Mouse (Mus musculus) MEL (cell line): ENCODE data around the gene Gabbr1. TPM values are rescaled to one million over a fixed set of nuclear protein-coding genes. Genes with fewer than 3 reads are reported as not detected.

ENCODE experiments used
- DNase-seq: peaks from one replicate; pipeline ENCODE4 v3.0.0; 2011; ENCODE audit warnings: low read depth, low spot score
- H3K27ac ChIP-seq: 2 replicates; pipeline ENCODE4 v1.5.1; 2012; ENCODE audit warnings: low read depth, mild to moderate bottlenecking, control low read depth, low read length, moderate library complexity; ENCODE audit not compliant: control insufficient read depth
- H3K27me3 ChIP-seq, 2 experiments: fragments of 150-350 bp in 1 of 2; sonication (generic) in 1 of 2; 2 replicates each; pipeline ENCODE4 v1.6.1; 2012; ENCODE audit warnings: low read length in 2 of 2, mild to moderate bottlenecking in 2 of 2, improper control_type of control experiment in 1 of 2, moderate library complexity in 1 of 2; ENCODE audit not compliant: insufficient read depth in 2 of 2, control insufficient read depth in 1 of 2
- H3K36me3 ChIP-seq, 2 experiments: 2 replicates each; pipeline ENCODE4 v1.6.1; 2012 to 2014; ENCODE audit warnings: low read length in 2 of 2, improper control_type of control experiment in 1 of 2, inconsistent platforms in 1 of 2, mild to moderate bottlenecking in 1 of 2; ENCODE audit not compliant: insufficient read depth in 2 of 2, control insufficient read depth in 1 of 2
- H3K4me1 ChIP-seq, 2 experiments: fragments of 150-350 bp in 1 of 2; sonication (generic) in 1 of 2; 2 replicates each; pipeline ENCODE4 v1.6.1; 2012; ENCODE audit warnings: low read length in 2 of 2, improper control_type of control experiment in 1 of 2, mild to moderate bottlenecking in 1 of 2; ENCODE audit not compliant: insufficient read depth in 2 of 2, control insufficient read depth in 1 of 2
- H3K4me3 ChIP-seq, 2 experiments: fragments of 150-350 bp in 1 of 2; sonication (generic) in 1 of 2; 2 replicates each; pipeline ENCODE4 v1.5.1; 2012; ENCODE audit warnings: low read depth in 2 of 2, low read length in 2 of 2, mild to moderate bottlenecking in 2 of 2, moderate library complexity in 2 of 2, control low read depth in 1 of 2, improper control_type of control experiment in 1 of 2; ENCODE audit not compliant: control insufficient read depth in 1 of 2, insufficient read depth in 1 of 2
- H3K79me2 ChIP-seq: 2 replicates; pipeline ENCODE4 v1.6.1; 2012; ENCODE audit warnings: mild to moderate bottlenecking, low read length, moderate library complexity; ENCODE audit not compliant: control insufficient read depth, poor library complexity, insufficient read depth
- H3K9ac ChIP-seq: 2 replicates; pipeline ENCODE4 v1.6.1; 2012; ENCODE audit warnings: low read depth, mild to moderate bottlenecking, control low read depth, low read length, moderate library complexity; ENCODE audit not compliant: control insufficient read depth, poor library complexity, severe bottlenecking
- H3K9me3 ChIP-seq: fragments of 150-350 bp; sonication (generic); replicated peaks from 2 replicates; pipeline ENCODE4 v1.6.1; 2012; ENCODE audit warnings: mild to moderate bottlenecking, low read length, improper control_type of control experiment, moderate library complexity; ENCODE audit not compliant: insufficient read depth
- BHLHE40 ChIP-seq: IDR thresholded peaks from 2 replicates; pipeline ENCODE4 v1.6.1; 2012; ENCODE audit warnings: low read depth, mild to moderate bottlenecking, inconsistent platforms, low read length, improper control_type of control experiment, borderline replicate concordance
- CHD1 ChIP-seq: IDR thresholded peaks from 2 replicates; pipeline ENCODE4 v1.6.1; 2012; ENCODE audit warnings: low read depth, mild to moderate bottlenecking, inconsistent platforms, low read length, improper control_type of control experiment
- CHD2 ChIP-seq: IDR thresholded peaks from 2 replicates; pipeline ENCODE4 v1.6.1; 2011; ENCODE audit warnings: low read length, improper control_type of control experiment
- CTCF ChIP-seq, 3 experiments: IDR thresholded peaks in 2 of 3; conservative IDR thresholded peaks in 1 of 3; 2 replicates each; pipeline ENCODE4 v1.5.1; 2011 to 2012; ENCODE audit warnings: low read length in 3 of 3, low read depth in 2 of 3, mild to moderate bottlenecking in 2 of 3, improper control_type of control experiment in 1 of 3, inconsistent platforms in 1 of 3, mixed read lengths in 1 of 3, moderate library complexity in 1 of 3; ENCODE audit not compliant: control insufficient read depth in 1 of 3, insufficient read depth in 1 of 3, poor library complexity in 1 of 3, severe bottlenecking in 1 of 3
- ELF1 ChIP-seq: IDR thresholded peaks from 2 replicates; pipeline ENCODE4 v1.6.1; 2014; ENCODE audit warnings: low read depth, mild to moderate bottlenecking, inconsistent platforms, low read length, improper control_type of control experiment, moderate library complexity
- EP300 ChIP-seq, 2 experiments: IDR thresholded peaks; 2 replicates each; pipeline ENCODE4 v1.6.1; 2011; ENCODE audit warnings: improper control_type of control experiment in 2 of 2, low read length in 2 of 2, low read depth in 1 of 2, mild to moderate bottlenecking in 1 of 2
- JUND ChIP-seq: IDR thresholded peaks from 2 replicates; pipeline ENCODE4 v1.6.1; 2011; ENCODE audit warnings: low read depth, mild to moderate bottlenecking, improper control_type of control experiment, low read length
- MYB ChIP-seq: IDR thresholded peaks from 2 replicates; pipeline ENCODE4 v1.6.1; 2011; ENCODE audit warnings: mild to moderate bottlenecking, low read depth, low read length, improper control_type of control experiment
- MYC ChIP-seq: IDR thresholded peaks from 2 replicates; pipeline ENCODE4 v1.6.1; 2011; ENCODE audit warnings: low read depth, mild to moderate bottlenecking, low read length, improper control_type of control experiment, moderate library complexity
- NELFE ChIP-seq: IDR thresholded peaks from 2 replicates; pipeline ENCODE4 v1.6.1; 2011; ENCODE audit warnings: low read depth, low read length, improper control_type of control experiment
- NRF1 ChIP-seq: IDR thresholded peaks from 2 replicates; pipeline ENCODE4 v1.6.1; 2014; ENCODE audit warnings: low read depth, mild to moderate bottlenecking, inconsistent platforms, low read length, improper control_type of control experiment, moderate library complexity; ENCODE audit not compliant: poor library complexity, insufficient read depth, severe bottlenecking
- POLR2AphosphoS2 ChIP-seq: IDR thresholded peaks from 2 replicates; pipeline ENCODE4 v1.6.1; 2011; ENCODE audit warnings: low read length, improper control_type of control experiment
- RAD21 ChIP-seq: IDR thresholded peaks from 2 replicates; pipeline ENCODE4 v1.6.1; 2011; ENCODE audit warnings: mild to moderate bottlenecking, low read depth, low read length, improper control_type of control experiment
- USF1 ChIP-seq: IDR thresholded peaks from 2 replicates; pipeline ENCODE4 v1.6.1; 2014; ENCODE audit warnings: low read depth, mild to moderate bottlenecking, inconsistent platforms, low read length, improper control_type of control experiment, moderate library complexity
- ZC3H11A ChIP-seq: IDR thresholded peaks from 2 replicates; pipeline ENCODE4 v1.6.1; 2012; ENCODE audit warnings: low read depth, mild to moderate bottlenecking, inconsistent platforms, low read length, improper control_type of control experiment
- polyA plus RNA-seq, 2 experiments: library from polyadenylated mRNA; stranded (reverse) in 1 of 2; unstranded in 1 of 2; fragments of >175 nt in 1 of 2; fragments of >200 nt in 1 of 2; gene quantifications; 2 replicates each; pipeline versions ENCODE4 v1.2.1 to v1.2.4; 2012; ENCODE audit warnings: low replicate concordance in 2 of 2, low read depth in 1 of 2; ENCODE audit not compliant: insufficient read length in 2 of 2, insufficient read depth in 1 of 2, missing spikeins in 1 of 2
- total RNA-seq: library from RNA; depleted of rRNA; stranded (reverse); fragments of 300-350 nt; gene quantifications from 2 replicates; pipeline ENCODE4 v1.2.3, GENCODE M21; 2012

Gene Gabbr1
- total and polyA plus RNA-seq, 3 experiments, result 2.2 to 14.6 TPM; not detected in 1

DNA sequence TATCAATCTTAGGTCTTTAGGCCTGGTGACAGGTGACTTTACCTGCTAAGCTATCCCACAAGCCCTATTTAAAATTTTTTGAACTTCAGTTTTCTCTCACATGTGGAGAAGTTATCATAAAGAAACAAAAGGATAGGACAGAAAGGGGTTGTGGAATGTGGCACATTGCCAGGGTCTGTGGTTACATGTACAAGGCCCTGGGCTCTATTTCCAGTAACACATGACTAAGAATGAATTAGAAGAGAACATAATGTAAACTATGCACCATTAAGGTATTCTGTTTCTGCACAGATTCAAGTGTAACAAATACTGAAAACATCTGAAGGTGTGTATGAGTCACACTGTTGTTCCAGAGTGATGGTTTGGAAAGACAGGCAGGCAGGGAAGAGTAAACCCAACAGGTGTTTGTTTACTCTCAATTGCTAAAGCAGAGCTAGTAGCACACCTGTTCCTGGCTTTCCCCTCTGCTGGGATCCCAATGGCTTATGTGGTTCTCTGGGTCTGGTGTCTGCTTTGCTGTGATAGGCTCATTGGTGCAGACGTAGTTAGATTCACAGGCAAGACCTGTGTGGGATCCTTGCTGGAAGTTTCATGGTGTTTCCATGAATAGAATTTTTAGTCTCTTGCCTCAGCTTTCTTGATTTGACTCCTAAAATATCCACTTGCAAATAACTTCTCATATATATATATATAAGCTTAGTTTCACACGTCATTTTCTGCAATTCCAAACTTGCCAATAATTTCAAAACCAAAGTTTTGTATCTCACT lies 6.5 kb upstream of the Gabbr1 start:
- Histone ChIP-seq H3K79me2 (no peaks in the 10 kb centered on the region), H3K9me3 (no peaks in the 10 kb centered on the region), H3K27me3 (no peaks in the 10 kb centered on the region), H3K4me1 (0 out of 4 replicates have a peak, but pooled peaks cover 0 to 3% of the 10 kb centered on the region in 2 experiments), H3K27ac (no peak overlapping the region), H3K4me3 (no peak overlapping the region)
- peak; percentile 68 for DNase-seq
- 0 out of 4 replicates have a peak, but pooled peaks of 1 of the 2 experiments have one; percentile 11 for TF ChIP-seq EP300 (IDR thresholded peaks at IDR 0.05; ENCODE audit: low read depth in 1 of 2, low read length in 2 of 2)
- no peak for TF ChIP-seq NRF1
- TF ChIP-seq, all 39 proteins: peak for 1
- H3K9ac ChIP-seq, result no peak overlapping the region
- no peaks in the 10 kb centered on the region; a peak in 1 of 4 replicates for H3K36me3 ChIP-seq

DNA sequence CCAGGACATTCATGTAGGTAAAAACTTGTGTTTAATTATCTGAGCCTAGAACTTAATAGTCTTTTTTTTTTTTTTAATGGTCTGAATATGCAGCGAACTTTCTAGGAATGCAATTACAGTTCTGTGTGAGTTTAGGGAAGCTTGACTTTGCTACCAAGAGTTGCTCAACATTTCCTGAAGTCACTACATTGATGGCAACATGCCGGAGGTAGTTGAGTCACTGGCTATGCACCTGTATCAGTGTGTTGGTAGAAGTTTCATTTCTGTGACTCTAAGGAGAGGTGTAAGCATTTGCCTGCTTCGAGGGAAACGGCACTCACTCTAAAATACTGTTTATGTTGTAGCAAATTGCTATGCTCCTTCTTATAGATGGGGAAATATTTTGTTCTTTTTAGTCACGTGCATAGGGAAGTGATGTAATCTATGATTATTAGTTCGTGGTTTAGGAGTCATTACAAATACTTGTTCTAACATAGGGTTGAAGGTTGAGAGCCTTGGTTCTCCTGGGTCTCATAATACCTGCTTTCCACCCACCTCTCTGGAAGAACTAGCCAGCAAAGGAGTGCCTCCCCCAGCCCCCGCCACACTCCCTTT lies 1.0 kb upstream of the Gabbr1 start:
- H3K27me3 ChIP-seq, result no peaks in the 10 kb centered on the region
- H3K27ac ChIP-seq, result no peak overlapping the region
- H3K9me3 ChIP-seq, result no peaks in the 10 kb centered on the region
- peak overlapping the region; percentile 44 to 98 for H3K4me3 ChIP-seq
- peaks cover 2% of the 10 kb centered on the region in 2 experiments; a peak in 1 of 4 replicates for H3K4me1 ChIP-seq
- H3K36me3 ChIP-seq, result peaks cover 0 to 7% of the 10 kb centered on the region in 2 experiments; a peak in 2 of 4 replicates
- DNase-seq, result peak; percentile 25
- H3K9ac ChIP-seq, result peak overlapping the region; percentile 26
- peaks cover 1% of the 10 kb centered on the region for H3K79me2 ChIP-seq
- no peak for TF ChIP-seq MYB
- peak; percentile 65; the same call in 1 of the 2 replicates for TF ChIP-seq USF1
- TF ChIP-seq CHD2, result no peak
- TF ChIP-seq CTCF (IDR thresholded peaks at IDR 0.05 in 2 of 3, conservative IDR thresholded peaks at IDR 0.05 in 1 of 3; ENCODE audit: control insufficient read depth in 1 of 3, insufficient read depth in 1 of 3, low read depth in 2 of 3, low read length in 3 of 3, poor library complexity in 1 of 3, severe bottlenecking in 1 of 3), result no peak
- TF ChIP-seq RAD21, result no peak
- peak; percentile 80 for TF ChIP-seq BHLHE40
- TF ChIP-seq ZC3H11A, result no peak
- no peak for TF ChIP-seq ELF1
- no peak for TF ChIP-seq JUND
- no peak for TF ChIP-seq MYC
- TF ChIP-seq NRF1, result no peak
- no peak for TF ChIP-seq NELFE
- no peak for TF ChIP-seq CHD1
- no peak for TF ChIP-seq POLR2AphosphoS2
